Mouse (Mus musculus) myocyte (in vitro differentiated cells): ENCODE results near the gene Cdh6. TPM values are rescaled to one million over a fixed set of nuclear protein-coding genes. Genes with fewer than 3 reads are reported as not detected.

Source experiments
- H3K27me3 ChIP-seq: one replicate; pipeline ENCODE4 v1.6.1; 2011; ENCODE audit not compliant: control insufficient read depth, insufficient read depth, insufficient read length
- H3K36me3 ChIP-seq: one replicate; pipeline ENCODE4 v1.6.1; 2011; ENCODE audit not compliant: control insufficient read depth, insufficient read depth
- H3K4me2 ChIP-seq: one replicate; pipeline ENCODE4 v1.6.1; 2011; ENCODE audit warnings: low read depth, control low read depth
- H3K4me3 ChIP-seq: one replicate; pipeline ENCODE4 v1.5.1; 2011; ENCODE audit warnings: mild to moderate bottlenecking, control low read depth, moderate library complexity
- H3K79me2 ChIP-seq: one replicate; pipeline ENCODE4 v1.6.1; 2011; ENCODE audit not compliant: control insufficient read depth, insufficient read depth
- H3ac ChIP-seq: one replicate; pipeline ENCODE4 v1.6.1; 2011; ENCODE audit not compliant: control insufficient read depth, insufficient read length
- CEBPB ChIP-seq: IDR thresholded peaks from 2 replicates; pipeline ENCODE4 v1.6.1; 2011; ENCODE audit warnings: mild to moderate bottlenecking, moderate library complexity; ENCODE audit not compliant: poor library complexity, insufficient read depth, severe bottlenecking
- E2F4 ChIP-seq: IDR thresholded peaks from one replicate; pipeline ENCODE4 v1.6.1; 2011; ENCODE audit warnings: mild to moderate bottlenecking, control low read depth, moderate library complexity; ENCODE audit not compliant: insufficient read depth
- MAX ChIP-seq: IDR thresholded peaks from one replicate; pipeline ENCODE4 v1.6.1; 2011; ENCODE audit warnings: low read depth, mild to moderate bottlenecking, control low read depth
- MYOD1 ChIP-seq, 3 experiments: IDR thresholded peaks; one replicate each; pipeline ENCODE4 v1.6.1; 2011; ENCODE audit warnings: control low read depth in 2 of 3, low read depth in 2 of 3, mild to moderate bottlenecking in 2 of 3, moderate library complexity in 1 of 3; ENCODE audit not compliant: insufficient read length in 2 of 3, control insufficient read depth in 1 of 3
- MYOG ChIP-seq, 3 experiments: IDR thresholded peaks; one replicate each; pipeline ENCODE4 v1.6.1; 2011; ENCODE audit warnings: control low read depth in 2 of 3, low read depth in 2 of 3, mild to moderate bottlenecking in 2 of 3; ENCODE audit not compliant: insufficient read length in 2 of 3, control insufficient read depth in 1 of 3, insufficient read depth in 1 of 3
- POLR2A ChIP-seq: IDR thresholded peaks from one replicate; pipeline ENCODE4 v1.6.1; 2011; ENCODE audit warnings: low read depth, mild to moderate bottlenecking, control low read depth, moderate library complexity; ENCODE audit not compliant: insufficient read length
- POLR2AphosphoS2 ChIP-seq: IDR thresholded peaks from one replicate; pipeline ENCODE4 v1.6.1; 2011; ENCODE audit warnings: low read depth, control low read depth; ENCODE audit not compliant: insufficient read length
- REST ChIP-seq: IDR thresholded peaks from one replicate; pipeline ENCODE4 v1.6.1; 2011; ENCODE audit warnings: mild to moderate bottlenecking, control low read depth, moderate library complexity; ENCODE audit not compliant: insufficient read depth, insufficient read length
- SRF ChIP-seq: IDR thresholded peaks from one replicate; pipeline ENCODE4 v1.6.1; 2011; ENCODE audit warnings: low read depth; ENCODE audit not compliant: control insufficient read depth, insufficient read length
- TCF12 ChIP-seq: IDR thresholded peaks from one replicate; pipeline ENCODE4 v1.6.1; 2011; ENCODE audit warnings: mild to moderate bottlenecking, control low read depth; ENCODE audit not compliant: poor library complexity, insufficient read depth, severe bottlenecking
- TCF3 ChIP-seq: IDR thresholded peaks from one replicate; pipeline ENCODE4 v1.6.1; 2011; ENCODE audit warnings: low read depth, control low read depth; ENCODE audit not compliant: insufficient read length
- USF1 ChIP-seq: IDR thresholded peaks from one replicate; pipeline ENCODE4 v1.6.1; 2011; ENCODE audit warnings: low read depth, mild to moderate bottlenecking, control low read depth, moderate library complexity
- polyA plus RNA-seq: library from polyadenylated mRNA; unstranded; fragments of >200 nt; fragmentation: generic; extraction: Trizol; gene quantifications from one replicate; pipeline ENCODE4 v1.2.1, GENCODE M21; 2012; ENCODE audit warnings: missing spikeins

The Cdh6 gene
- polyA plus RNA-seq, 1 experiment: 0.02 TPM

- H3ac ChIP-seq: no peak overlapping the region
- no peaks in the 10 kb centered on the region for H3K36me3 ChIP-seq
- no peak for TF ChIP-seq POLR2A
- TF ChIP-seq MAX: no peak
- no peak for TF ChIP-seq USF1
- TF ChIP-seq TCF12: no peak
- no peak for TF ChIP-seq MYOG (IDR thresholded peaks at IDR 0.05; ENCODE audit: control insufficient read depth in 1 of 3, insufficient read depth in 1 of 3, insufficient read length in 2 of 3, low read depth in 2 of 3)
- no peak for TF ChIP-seq TCF3
- no peak for TF ChIP-seq POLR2AphosphoS2
- no peak for TF ChIP-seq CEBPB
- no peak for TF ChIP-seq E2F4
- no peak for TF ChIP-seq MYOD1 (IDR thresholded peaks at IDR 0.05; ENCODE audit: control insufficient read depth in 1 of 3, insufficient read length in 2 of 3, low read depth in 2 of 3)
- TF ChIP-seq SRF: no peak
- no peaks in the 10 kb centered on the region for H3K27me3 ChIP-seq
- no peaks in the 10 kb centered on the region for H3K79me2 ChIP-seq
- no peak overlapping the region for H3K4me3 ChIP-seq
- no peak overlapping the region for H3K4me2 ChIP-seq
Measured at GRCm38 (mm10) chr15:13030641-13031040, 142.8 kb downstream of the Cdh6 start.

- no peak overlapping the region for H3K4me2 ChIP-seq
- no peak overlapping the region for H3ac ChIP-seq
- no peaks in the 10 kb centered on the region for H3K27me3 ChIP-seq
- no peak overlapping the region for H3K4me3 ChIP-seq
- no peaks in the 10 kb centered on the region for H3K79me2 ChIP-seq
- TF ChIP-seq POLR2A: no peak
- TF ChIP-seq POLR2AphosphoS2: no peak
- no peak for TF ChIP-seq TCF12
- TF ChIP-seq CEBPB: no peak
- no peak for TF ChIP-seq SRF
- no peak for TF ChIP-seq TCF3
- TF ChIP-seq E2F4: no peak
- no peak for TF ChIP-seq MAX
- TF ChIP-seq MYOD1 (IDR thresholded peaks at IDR 0.05; ENCODE audit: control insufficient read depth in 1 of 3, insufficient read length in 2 of 3, low read depth in 2 of 3): no peak
- no peak for TF ChIP-seq REST
- TF ChIP-seq MYOG (IDR thresholded peaks at IDR 0.05; ENCODE audit: control insufficient read depth in 1 of 3, insufficient read depth in 1 of 3, insufficient read length in 2 of 3, low read depth in 2 of 3): no peak
- no peak for TF ChIP-seq USF1
- H3K36me3 ChIP-seq: no peaks in the 10 kb centered on the region
Measured at GRCm38 (mm10) chr15:13027513-13027912, 146.0 kb downstream of the Cdh6 start.

GRCm38 (mm10) chr15:13016756-13017357 lies 156.6 kb downstream of the Cdh6 start:
- no peak for TF ChIP-seq TCF12
- TF ChIP-seq POLR2A: no peak
- TF ChIP-seq E2F4: no peak
- TF ChIP-seq USF1: no peak
- TF ChIP-seq TCF3: no peak
- no peak for TF ChIP-seq MYOD1 (IDR thresholded peaks at IDR 0.05; ENCODE audit: control insufficient read depth in 1 of 3, insufficient read length in 2 of 3, low read depth in 2 of 3)
- no peak for TF ChIP-seq CEBPB
- no peak for TF ChIP-seq REST
- Histone ChIP-seq H3K27me3 (no peaks in the 10 kb centered on the region), H3ac (no peak overlapping the region), H3K4me2 (no peak overlapping the region), H3K36me3 (no peaks in the 10 kb centered on the region), H3K4me3 (no peak overlapping the region), H3K79me2 (no peaks in the 10 kb centered on the region)

DNA sequence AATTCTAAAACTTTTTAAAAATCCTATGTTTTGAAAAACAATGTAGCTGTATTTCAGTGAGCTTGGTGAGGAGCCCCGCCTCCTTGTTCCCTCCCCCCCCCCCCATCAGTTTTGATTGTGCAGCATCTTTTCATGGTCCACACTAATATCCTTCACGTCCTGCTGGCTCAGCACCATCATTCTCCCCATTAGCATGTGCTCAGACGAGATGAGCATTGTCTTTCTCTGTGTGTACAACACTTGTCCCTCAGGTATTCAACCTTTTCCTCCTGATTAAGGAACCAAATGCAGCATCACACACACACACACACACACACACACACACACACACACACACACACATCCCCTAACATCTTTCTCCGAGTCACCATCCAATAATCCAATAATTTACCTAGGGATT lies 164.7 kb downstream of the Cdh6 start:
- TF ChIP-seq MYOD1 (IDR thresholded peaks at IDR 0.05; ENCODE audit: control insufficient read depth in 1 of 3, insufficient read length in 2 of 3, low read depth in 2 of 3): no peak
- Histone ChIP-seq H3K27me3 (no peaks in the 10 kb centered on the region), H3ac (no peak overlapping the region), H3K36me3 (no peaks in the 10 kb centered on the region), H3K4me2 (no peak overlapping the region), H3K4me3 (no peak overlapping the region), H3K79me2 (no peaks in the 10 kb centered on the region)

DNA sequence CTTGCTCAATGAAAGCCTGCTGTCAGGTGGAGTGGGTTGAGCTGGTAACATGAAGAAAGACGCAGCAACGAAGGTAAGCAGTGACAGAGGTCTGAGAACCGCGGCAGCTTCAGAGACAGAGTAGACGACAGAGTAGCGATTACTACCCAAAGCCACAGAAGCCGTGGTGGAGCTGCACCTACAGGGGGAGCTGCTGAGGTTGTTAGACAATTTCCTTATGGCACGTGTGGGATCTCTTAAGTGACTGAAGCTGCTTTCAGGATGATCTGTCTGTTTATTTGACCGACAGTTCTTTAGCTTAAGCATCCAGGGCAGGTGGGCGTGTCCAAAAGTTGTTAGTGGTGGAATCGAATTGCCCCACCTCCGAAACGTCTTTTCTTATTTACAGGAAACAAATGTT lies 167.5 kb downstream of the Cdh6 start:
- no peaks in the 10 kb centered on the region for H3K27me3 ChIP-seq
- H3ac ChIP-seq: no peak overlapping the region
- H3K4me3 ChIP-seq: no peak overlapping the region

More for the DNA sequence above, 167.5 kb downstream of the Cdh6 start:
- Histone ChIP-seq H3K36me3 (no peaks in the 10 kb centered on the region), H3K79me2 (no peaks in the 10 kb centered on the region), H3K4me2 (no peak overlapping the region)
- TF ChIP-seq TCF12 (no peak), POLR2A (no peak), E2F4 (no peak), CEBPB (no peak), SRF (no peak), MYOD1 (IDR thresholded peaks at IDR 0.05; ENCODE audit: control insufficient read depth in 1 of 3, insufficient read length in 2 of 3, low read depth in 2 of 3) (no peak), USF1 (no peak), REST (no peak), TCF3 (no peak), MYOG (IDR thresholded peaks at IDR 0.05; ENCODE audit: control insufficient read depth in 1 of 3, insufficient read depth in 1 of 3, insufficient read length in 2 of 3, low read depth in 2 of 3) (no peak), MAX (no peak)
